In genomic region chr6:3536048-3536447, GRCm38 (mm10) we compare ENCODE assay signal across 33 mouse cellular contexts. TPM values are rescaled to one million over a fixed set of nuclear protein-coding genes. Genes with fewer than 3 reads are reported as not detected.
A peak's percentile ranks its signal among the peaks of the same experiment; 100 is the strongest.
DNase-seq lines count a peak whose midpoint lies in the region; ATAC-seq lines count a peak whose summit lies in the region.
"Had no signal": no experiment of that assay in that cellular context is flagged by ENCODE, and none has a peak within 500 bp of the region (broad histone marks: within the 10 kb centered on the region; RNA-seq: fewer than 3 reads in every experiment).

No protein-coding gene starts in this region.

- DNase-seq in midbrain, embryonic 14.5 days = no peak
- peak; percentile 11 for DNase-seq in induced T-regulatory cell, adult 2 months (ENCODE audit: low read depth)
- no peak for DNase-seq in kidney, postnatal 10 days
- DNase-seq in cerebellum, adult 11 months = no peak
- DNase-seq: adrenal gland, postnatal 36 days; B cell, adult 2 months; cerebellum, adult 9-10 months; cerebellum, postnatal 36 days; forebrain, postnatal 0 days; heart, postnatal 10 days; kidney, adult 8-10 months; layer of hippocampus, adult 9-11 months; lung, adult 18-20 months; lung, postnatal 10 days; spleen, adult 18-20 months; thymus, adult 18-20 months; thymus, postnatal 25 days had no signal

- no peak overlapping the region for H3K4me2 ChIP-seq in midbrain, embryonic 14.5 days (ENCODE audit: low read length)
- no peak overlapping the region for H3K4me2 ChIP-seq in midbrain, embryonic 16.5 days (ENCODE audit: low read length)
- no peak overlapping the region for H3K4me2 ChIP-seq in forebrain, embryonic 12.5 days
- H3K4me2 ChIP-seq: embryonic facial prominence, embryonic 13.5 days; heart, embryonic 13.5 days; hindbrain, embryonic 15.5 days; limb, embryonic 15.5 days; midbrain, embryonic 11.5 days; neural tube, embryonic 13.5 days had no signal

- peak; percentile 37; the same call in 1 of the 2 replicates for ATAC-seq in midbrain, embryonic 14.5 days (ENCODE audit: low FRiP score, low TSS enrichment)
- no peak for ATAC-seq in midbrain, embryonic 16.5 days
- peak; percentile 49 for ATAC-seq in activated CD4-positive, CD25-positive, alpha-beta regulatory T cell, adult 4 months
- ATAC-seq in forebrain, embryonic 12.5 days (ENCODE audit: low FRiP score) = no peak
- ATAC-seq: forebrain, postnatal 0 days; Patski had no signal

- H3K27ac ChIP-seq in midbrain, embryonic 14.5 days (replicated peaks; ENCODE audit: low read depth, low read length) = no peak overlapping the region
- H3K27ac ChIP-seq in midbrain, embryonic 16.5 days (ENCODE audit: low read length) = no peak overlapping the region
- H3K27ac ChIP-seq in forebrain, embryonic 12.5 days = no peak overlapping the region
- H3K27ac ChIP-seq: embryonic facial prominence, embryonic 13.5 days; heart, embryonic 13.5 days; hindbrain, embryonic 10.5 days; hindbrain, embryonic 15.5 days; kidney, postnatal 0 days; limb, embryonic 10.5 days; limb, embryonic 15.5 days; macrophage; neural tube, embryonic 13.5 days; stomach, postnatal 0 days had no signal

- no peaks in the 10 kb centered on the region for H3K27me3 ChIP-seq in midbrain, embryonic 14.5 days (ENCODE audit: control insufficient read depth, insufficient read depth, low read length)
- H3K27me3 ChIP-seq in midbrain, embryonic 16.5 days (ENCODE audit: control insufficient read depth, insufficient read depth, low read depth, low read length) = no peaks in the 10 kb centered on the region
- no peaks in the 10 kb centered on the region for H3K27me3 ChIP-seq in forebrain, embryonic 12.5 days
- H3K27me3 ChIP-seq: embryonic facial prominence, embryonic 13.5 days; heart, embryonic 13.5 days; hindbrain, embryonic 15.5 days; limb, embryonic 15.5 days; neural tube, embryonic 13.5 days; Patski had no signal

- no peak overlapping the region for H3K9ac ChIP-seq in midbrain, embryonic 14.5 days (replicated peaks; ENCODE audit: low read length)
- no peak overlapping the region for H3K9ac ChIP-seq in midbrain, embryonic 16.5 days (ENCODE audit: low read depth, low read length)
- H3K9ac ChIP-seq in forebrain, embryonic 12.5 days = no peak overlapping the region
- H3K9ac ChIP-seq: embryonic facial prominence, embryonic 13.5 days; forebrain, postnatal 0 days; heart, embryonic 13.5 days; hindbrain, embryonic 15.5 days; limb, embryonic 15.5 days; neural tube, embryonic 13.5 days had no signal

- H3K4me1 ChIP-seq in midbrain, embryonic 14.5 days (ENCODE audit: control insufficient read depth, insufficient read depth, low read length) = no peaks in the 10 kb centered on the region
- 0 out of 2 replicates have a peak, but pooled peaks cover 2% of the 10 kb centered on the region for H3K4me1 ChIP-seq in midbrain, embryonic 16.5 days (ENCODE audit: control insufficient read depth, insufficient read depth, low read length)
- peaks cover 8% of the 10 kb centered on the region for H3K4me1 ChIP-seq in forebrain, embryonic 12.5 days
- H3K4me1 ChIP-seq: embryonic facial prominence, embryonic 13.5 days; hindbrain, embryonic 15.5 days; limb, embryonic 10.5 days; limb, embryonic 15.5 days; neural tube, embryonic 13.5 days had no signal

- 39% methylated on average over 1 of the region's 1 CpGs for WGBS in midbrain, embryonic 14.5 days
- 36% methylated on average over 1 of the region's 1 CpGs for WGBS in midbrain, embryonic 16.5 days
- 32% methylated on average over 1 of the region's 1 CpGs for WGBS in forebrain, embryonic 12.5 days

- no peak overlapping the region for H3K4me3 ChIP-seq in midbrain, embryonic 14.5 days (replicated peaks; ENCODE audit: low read depth, low read length)
- H3K4me3 ChIP-seq in midbrain, embryonic 16.5 days (ENCODE audit: low read depth, low read length) = no peak overlapping the region
- no peak overlapping the region for H3K4me3 ChIP-seq in forebrain, embryonic 12.5 days (replicated peaks)
- H3K4me3 ChIP-seq: embryonic facial prominence, embryonic 13.5 days; heart, embryonic 13.5 days; hindbrain, embryonic 10.5 days; hindbrain, embryonic 15.5 days; limb, embryonic 10.5 days; limb, embryonic 15.5 days; neural tube, embryonic 13.5 days had no signal

- 0 out of 2 replicates have a peak, but pooled peaks cover 2% of the 10 kb centered on the region for H3K36me3 ChIP-seq in midbrain, embryonic 14.5 days (ENCODE audit: control insufficient read depth, insufficient read depth, low read length)
- H3K36me3 ChIP-seq in midbrain, embryonic 16.5 days (ENCODE audit: control insufficient read depth, insufficient read depth, low read length) = no peaks in the 10 kb centered on the region
- peaks cover 10% of the 10 kb centered on the region; the same call in 1 of the 2 replicates for H3K36me3 ChIP-seq in forebrain, embryonic 12.5 days (replicated peaks)
- H3K36me3 ChIP-seq: limb, embryonic 15.5 days had no signal

- H3K9me3 ChIP-seq in midbrain, embryonic 14.5 days (ENCODE audit: control insufficient read depth, low read length) = no peaks in the 10 kb centered on the region
- no peaks in the 10 kb centered on the region for H3K9me3 ChIP-seq in midbrain, embryonic 16.5 days (replicated peaks; ENCODE audit: control insufficient read depth, low read length, poor library complexity, severe bottlenecking)
- no peaks in the 10 kb centered on the region for H3K9me3 ChIP-seq in forebrain, embryonic 12.5 days
- H3K9me3 ChIP-seq: embryonic facial prominence, embryonic 13.5 days; G1E; heart, embryonic 13.5 days; hindbrain, embryonic 10.5 days; hindbrain, embryonic 15.5 days; limb, embryonic 10.5 days; limb, embryonic 15.5 days; neural tube, embryonic 13.5 days had no signal

RNA-seq across cellular contexts. Expression of gene Vps50, which starts 37.9 kb away (rescaled TPM):
- 51.7 and 59.8 TPM in 2 replicates for polyA plus RNA-seq in midbrain, embryonic 14.5 days (2014; fragmentation: Nextera tagmentation; extraction: Ambion mirVana)
- 57.4 and 59.5 TPM in 2 replicates for polyA plus RNA-seq in midbrain, embryonic 16.5 days (2015; fragmentation: Nextera tagmentation; extraction: Ambion mirVana)
- polyA plus RNA-seq in activated CD4-positive, CD25-positive, alpha-beta regulatory T cell, adult 4 months (2017; shearing (Covaris generic)) = 10 to 100 TPM; 14.9 to 20.5 TPM
- 47.1 and 48.1 TPM in 2 replicates for polyA plus RNA-seq in forebrain, embryonic 12.5 days (2016; fragmentation: Nextera tagmentation; extraction: Ambion mirVana)

RNA-seq across cellular contexts. Expression of gene Hepacam2, which starts 38.0 kb away (rescaled TPM):
- 2.5 and 2.9 TPM in 2 replicates for polyA plus RNA-seq in midbrain, embryonic 14.5 days (2014; fragmentation: Nextera tagmentation; extraction: Ambion mirVana)
- polyA plus RNA-seq in midbrain, embryonic 16.5 days (2015; fragmentation: Nextera tagmentation; extraction: Ambion mirVana) = 1.8 and 2.3 TPM in 2 replicates
- under 1 TPM in 1 of 2 experiments, not detected in 1; 0.46 TPM for polyA plus RNA-seq in activated CD4-positive, CD25-positive, alpha-beta regulatory T cell, adult 4 months (2017; shearing (Covaris generic))
- 2.3 and 2.7 TPM in 2 replicates for polyA plus RNA-seq in forebrain, embryonic 12.5 days (2016; fragmentation: Nextera tagmentation; extraction: Ambion mirVana)
- polyA plus RNA-seq: G1E had no signal

Comparison
In these comparisons a context has a peak if more than half of its experiments do, and no peak if none do; other contexts are left out.
1. ATAC-seq: peak in midbrain, embryonic 14.5 days (single experiment) and activated CD4-positive, CD25-positive, alpha-beta regulatory T cell, adult 4 months (single experiment); none in midbrain, embryonic 16.5 days (single experiment) and forebrain, embryonic 12.5 days (single experiment).